Mouse (Mus musculus) megakaryocyte progenitor cell, adult 5-6 weeks (primary cell): Measurements from ENCODE around the gene Phtf2. TPM values are rescaled to one million over a fixed set of nuclear protein-coding genes. Genes with fewer than 3 reads are reported as not detected.
A peak's percentile ranks its signal among the peaks of the same experiment; 100 is the strongest.
"Not testable (repeated sequence)": the region's sequence is repeated elsewhere in the genome, so short reads cannot be mapped to it uniquely, and the experiment has no call there.

Experiments
- ATAC-seq: replicated peaks from 2 replicates; pipeline ENCODE4 v1.8.0; 2016; ENCODE audit warnings: mild to moderate bottlenecking, moderate TSS enrichment, inconsistent platforms; ENCODE audit not compliant: poor library complexity
- total RNA-seq, 2 experiments: library from RNA; stranded (forward) in 1 of 2; stranded (reverse) in 1 of 2; fragments of 157-497, 149-512 nt in 1 of 2; fragments of 200-1000 nt in 1 of 2; gene quantifications; 2 replicates each; pipeline versions ENCODE4 v1.2.3 to v1.2.4; 2015 to 2017

The Phtf2 gene
- total RNA-seq, 2 experiments from 2014 or later: 10.0 to 15.2 TPM

GRCm38 (mm10) chr5:20865193-20865755 lies 16.6 kb downstream of the Phtf2 start:
- ATAC-seq: peak; percentile 24; the same call in 1 of the 2 replicates

- peak; percentile 54 for ATAC-seq
These were observed 17.5 kb downstream of the Phtf2 start for GRCm38 (mm10) chr5:20864216-20864969.

GRCm38 (mm10) chr5:20861901-20862300 lies 20.0 kb downstream of the Phtf2 start:
- no peak for ATAC-seq

- ATAC-seq: peak; percentile 55
These were observed 21.4 kb downstream of the Phtf2 start for GRCm38 (mm10) chr5:20860565-20860964.

- no peak for ATAC-seq
These were observed 23.5 kb downstream of the Phtf2 start for GRCm38 (mm10) chr5:20858404-20858803.

GRCm38 (mm10) chr5:20855066-20855465 lies 26.9 kb downstream of the Phtf2 start:
- no peak for ATAC-seq

GRCm38 (mm10) chr5:20847010-20847409 lies 34.9 kb downstream of the Phtf2 start:
- peak; percentile 78 for ATAC-seq

GRCm38 (mm10) chr5:20843816-20844215 lies 38.1 kb downstream of the Phtf2 start:
- ATAC-seq: no peak

- no peak for ATAC-seq
These were observed 38.5 kb downstream of the Phtf2 start for GRCm38 (mm10) chr5:20843405-20843804.

GRCm38 (mm10) chr5:20837082-20837481 lies 44.8 kb downstream of the Phtf2 start:
- ATAC-seq: no peak

- ATAC-seq: no peak
These were observed 47.5 kb downstream of the Phtf2 start for GRCm38 (mm10) chr5:20834399-20834798.

- no peak for ATAC-seq
These were observed 50.5 kb downstream of the Phtf2 start for GRCm38 (mm10) chr5:20831433-20831832.

GRCm38 (mm10) chr5:20830717-20831116 lies 51.2 kb downstream of the Phtf2 start:
- no peak for ATAC-seq

- ATAC-seq: no peak
These were observed 60.3 kb downstream of the Phtf2 start for GRCm38 (mm10) chr5:20821647-20822046.

GRCm38 (mm10) chr5:20821122-20821521 lies 60.8 kb downstream of the Phtf2 start:
- ATAC-seq: no peak

- ATAC-seq: peak; percentile 63
These were observed 66.8 kb downstream of the Phtf2 start for GRCm38 (mm10) chr5:20815094-20815493.

GRCm38 (mm10) chr5:20810449-20810848 lies 71.5 kb downstream of the Phtf2 start:
- ATAC-seq: no peak

GRCm38 (mm10) chr5:20795932-20796331 lies 86.0 kb downstream of the Phtf2 start:
- ATAC-seq: no peak

GRCm38 (mm10) chr5:20791793-20792554 lies 90.0 kb downstream of the Phtf2 start:
- no peak for ATAC-seq

GRCm38 (mm10) chr5:20786471-20786870 lies 95.5 kb downstream of the Phtf2 start:
- ATAC-seq: not testable (repeated sequence)

- no peak for ATAC-seq
These were observed 100.8 kb downstream of the Phtf2 start for GRCm38 (mm10) chr5:20781116-20781515.

- ATAC-seq: no peak
These were observed 102.7 kb downstream of the Phtf2 start for GRCm38 (mm10) chr5:20779191-20779590.
